Mouse (Mus musculus) G1E-ER4 (cell line): ENCODE results near the gene Rab31. TPM values are rescaled to one million over a fixed set of nuclear protein-coding genes. Genes with fewer than 3 reads are reported as not detected.

ENCODE experiments used
- GATA1 ChIP-seq: IDR thresholded peaks from one replicate; pipeline ENCODE4 v1.8.0; 2012; ENCODE audit warnings: low read length, inconsistent platforms
- polyA plus RNA-seq: library from polyadenylated mRNA; stranded (reverse); fragments of >175 nt; gene quantifications from 2 replicates; pipeline ENCODE4 v1.2.3, GENCODE M21; 2012

The Rab31 gene
- polyA plus RNA-seq, 1 experiment: 0.01 TPM

- TF ChIP-seq GATA1: no peak
These were observed 16.2 kb upstream of the Rab31 start for GRCm38 (mm10) chr17:65788542-65789291.

- TF ChIP-seq GATA1: no peak
These were observed 14.7 kb upstream of the Rab31 start for GRCm38 (mm10) chr17:65787261-65787660.

GRCm38 (mm10) chr17:65786225-65786624, 13.7 kb upstream of the Rab31 start:
- TF ChIP-seq GATA1: no peak

- TF ChIP-seq GATA1: no peak
These were observed 13.2 kb upstream of the Rab31 start for GRCm38 (mm10) chr17:65785707-65786106.

- TF ChIP-seq GATA1: no peak
These were observed 12.1 kb upstream of the Rab31 start for GRCm38 (mm10) chr17:65784610-65785140.

- no peak for TF ChIP-seq GATA1
These were observed 10.9 kb upstream of the Rab31 start for GRCm38 (mm10) chr17:65783182-65784161.

- no peak for TF ChIP-seq GATA1
These were observed 10.1 kb upstream of the Rab31 start, which contains the start of gene Ppp4r1 for GRCm38 (mm10) chr17:65782551-65783141. Ppp4r1 (plus strand) TSS chr17:65782573.

- TF ChIP-seq GATA1: no peak
These were observed 8.4 kb upstream of the Rab31 start for GRCm38 (mm10) chr17:65780970-65781369.

- TF ChIP-seq GATA1: no peak
These were observed 4.9 kb upstream of the Rab31 start for GRCm38 (mm10) chr17:65777461-65777860.

GRCm38 (mm10) chr17:65776228-65776627, 3.7 kb upstream of the Rab31 start:
- TF ChIP-seq GATA1: no peak

GRCm38 (mm10) chr17:65774439-65774838, 1.9 kb upstream of the Rab31 start:
- no peak for TF ChIP-seq GATA1

- TF ChIP-seq GATA1: no peak
These were observed 1.1 kb upstream of the Rab31 start for GRCm38 (mm10) chr17:65773617-65774016.

- TF ChIP-seq GATA1: no peak
These were observed 1.3 kb downstream of the Rab31 start for GRCm38 (mm10) chr17:65770982-65771915.

GRCm38 (mm10) chr17:65768486-65768885, 4.1 kb downstream of the Rab31 start:
- no peak for TF ChIP-seq GATA1
